Mouse (Mus musculus) erythroblast, embryonic 14.5 days (primary cell): Measurements from ENCODE around the gene Ccdc141. TPM values are rescaled to one million over a fixed set of nuclear protein-coding genes. Genes with fewer than 3 reads are reported as not detected.
"Not testable (repeated sequence)": the region's sequence is repeated elsewhere in the genome, so short reads cannot be mapped to it uniquely, and the experiment has no call there.

Source experiments
- H3K27me3 ChIP-seq: 2 replicates; pipeline ENCODE4 v1.6.1; 2012; ENCODE audit warnings: inconsistent platforms; ENCODE audit not compliant: control insufficient read depth
- H3K36me3 ChIP-seq: 2 replicates; pipeline ENCODE4 v1.6.1; 2012; ENCODE audit warnings: mild to moderate bottlenecking, inconsistent platforms; ENCODE audit not compliant: control insufficient read depth
- H3K4me1 ChIP-seq: 2 replicates; pipeline ENCODE4 v1.6.1; 2012; ENCODE audit warnings: inconsistent platforms; ENCODE audit not compliant: control insufficient read depth
- H3K4me3 ChIP-seq: replicated peaks from 2 replicates; pipeline ENCODE3; 2012; ENCODE audit warnings: moderate library complexity, mild to moderate bottlenecking, inconsistent platforms
- H3K9me3 ChIP-seq: 2 replicates; pipeline ENCODE4 v1.6.1; 2012; ENCODE audit warnings: low read length, inconsistent platforms, mixed read lengths; ENCODE audit not compliant: control insufficient read depth
- GATA1 ChIP-seq: IDR thresholded peaks from 2 replicates; pipeline ENCODE4 v1.6.1; 2012; ENCODE audit warnings: low read length, inconsistent platforms, mixed read lengths
- TAL1 ChIP-seq: IDR thresholded peaks from 3 replicates; pipeline ENCODE4 v1.6.1; 2012; ENCODE audit warnings: low read length, inconsistent platforms, mixed read lengths
- polyA plus RNA-seq: library from polyadenylated mRNA; stranded (reverse); fragments of >175 nt; gene quantifications from 2 replicates; pipeline ENCODE4 v1.2.3, GENCODE M21; 2012

Ccdc141 gene
- polyA plus RNA-seq, 1 experiment, result 0.01 TPM

DNA sequence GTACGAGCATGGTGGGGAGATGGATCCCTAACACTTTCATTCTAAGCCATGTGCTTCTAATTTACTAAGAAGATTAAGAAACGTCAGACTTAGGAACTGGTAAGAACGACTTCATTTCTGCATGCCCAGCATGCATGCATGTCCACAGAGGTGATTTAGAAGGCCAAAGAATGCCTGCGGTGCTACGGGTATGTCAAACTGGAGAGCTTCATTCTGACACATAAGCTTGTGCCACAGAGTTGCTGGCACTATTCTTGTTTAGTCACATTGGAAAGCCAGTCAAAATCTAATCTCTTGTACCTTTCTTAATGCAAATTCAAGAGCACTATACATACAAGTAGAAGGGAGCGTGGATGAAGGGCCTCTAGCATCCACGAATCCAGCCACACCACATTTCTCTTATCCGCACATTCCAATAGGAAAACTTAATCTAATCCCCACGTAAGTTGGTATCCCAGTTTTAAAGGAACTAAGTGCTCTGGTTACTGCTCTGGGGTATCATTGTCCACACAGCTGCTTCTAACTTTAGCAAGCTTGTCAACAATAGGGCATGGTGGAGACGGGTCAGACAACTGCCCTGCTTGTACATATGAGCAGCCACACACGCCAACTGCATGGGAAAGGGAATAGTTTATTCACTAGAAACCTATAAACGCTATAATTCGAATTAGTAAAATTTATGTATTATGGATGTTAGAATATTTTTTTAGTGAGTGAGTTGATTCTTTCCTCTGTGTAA, 136.9 kb downstream of the Ccdc141 start:
- Histone ChIP-seq H3K9me3 (no peaks in the 10 kb centered on the region), H3K36me3 (no peaks in the 10 kb centered on the region), H3K4me1 (no peaks in the 10 kb centered on the region), H3K27me3 (no peaks in the 10 kb centered on the region), H3K4me3 (no peak overlapping the region)
- TF ChIP-seq GATA1 (no peak), TAL1 (no peak)

DNA sequence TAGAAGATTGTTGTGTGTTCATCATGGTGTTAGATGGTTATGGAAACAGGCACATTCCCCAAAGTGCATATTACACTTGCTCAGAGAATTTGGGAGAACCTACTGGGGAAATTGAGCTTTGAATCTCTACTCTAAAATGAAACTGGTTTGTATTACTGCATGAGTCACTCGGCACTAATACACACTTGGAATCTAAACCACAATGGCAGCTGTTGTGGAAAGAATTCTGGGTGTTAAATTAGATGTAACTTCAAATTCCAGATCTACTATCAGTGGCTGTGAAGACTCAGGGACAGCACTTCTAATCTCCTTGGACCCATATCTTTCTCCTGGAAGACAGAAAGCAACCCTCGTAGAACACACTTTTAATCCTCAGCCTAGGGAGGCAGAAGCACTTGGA, 149.8 kb downstream of the Ccdc141 start:
- Histone ChIP-seq H3K4me3 (no peak overlapping the region), H3K27me3 (no peaks in the 10 kb centered on the region)

DNA sequence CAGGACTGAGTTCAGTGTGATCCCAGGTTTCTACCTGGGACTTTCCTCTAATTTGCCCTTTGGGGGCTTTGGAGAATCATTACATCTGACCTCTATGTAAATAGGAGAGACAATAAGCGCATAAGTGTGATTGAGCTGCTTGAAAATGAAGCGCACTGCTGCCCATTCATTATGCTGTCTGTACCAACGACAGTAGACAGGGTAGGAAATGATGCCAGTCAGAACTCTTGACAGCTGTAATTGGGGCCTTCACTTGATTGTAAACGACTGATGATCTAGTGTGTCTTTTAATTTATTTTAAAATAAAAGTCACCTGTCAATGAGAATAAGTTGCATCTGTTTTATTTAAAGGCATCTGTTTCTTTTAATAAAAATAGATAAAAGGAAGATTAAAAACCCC, 152.7 kb downstream of the Ccdc141 start:
- Histone ChIP-seq H3K27me3 (no peaks in the 10 kb centered on the region), H3K4me3 (no peak overlapping the region), H3K4me1 (no peaks in the 10 kb centered on the region), H3K36me3 (no peaks in the 10 kb centered on the region), H3K9me3 (no peaks in the 10 kb centered on the region)
- TF ChIP-seq TAL1 (no peak), GATA1 (no peak)

More for the DNA sequence above, 149.8 kb downstream of the Ccdc141 start:
- Histone ChIP-seq H3K36me3 (no peaks in the 10 kb centered on the region), H3K9me3 (no peaks in the 10 kb centered on the region), H3K4me1 (no peaks in the 10 kb centered on the region)
- TF ChIP-seq GATA1 (no peak), TAL1 (no peak)

DNA sequence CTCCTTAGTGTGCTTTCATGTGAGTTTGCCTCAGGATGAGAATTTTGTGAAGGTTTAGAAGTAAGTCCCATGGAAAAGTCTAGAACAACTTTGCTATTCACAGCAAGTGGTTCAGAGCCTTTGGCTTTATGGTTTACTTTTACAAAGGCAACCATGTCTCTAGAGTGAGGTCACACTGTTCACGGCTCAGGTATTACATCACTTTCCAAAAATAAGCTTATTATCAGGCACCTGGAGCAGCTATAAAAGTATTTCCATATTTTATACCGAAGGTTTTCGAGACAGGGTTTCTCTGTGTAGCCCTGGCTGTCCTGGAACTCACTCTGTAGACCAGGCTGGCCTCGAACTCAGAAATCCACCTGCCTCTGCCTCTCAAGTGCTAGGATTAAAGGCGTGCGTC, 157.0 kb downstream of the Ccdc141 start:
- not testable (repeated sequence) for H3K4me3 ChIP-seq, H3K9me3 ChIP-seq, H3K27me3 ChIP-seq, H3K4me1 ChIP-seq, H3K36me3 ChIP-seq

DNA sequence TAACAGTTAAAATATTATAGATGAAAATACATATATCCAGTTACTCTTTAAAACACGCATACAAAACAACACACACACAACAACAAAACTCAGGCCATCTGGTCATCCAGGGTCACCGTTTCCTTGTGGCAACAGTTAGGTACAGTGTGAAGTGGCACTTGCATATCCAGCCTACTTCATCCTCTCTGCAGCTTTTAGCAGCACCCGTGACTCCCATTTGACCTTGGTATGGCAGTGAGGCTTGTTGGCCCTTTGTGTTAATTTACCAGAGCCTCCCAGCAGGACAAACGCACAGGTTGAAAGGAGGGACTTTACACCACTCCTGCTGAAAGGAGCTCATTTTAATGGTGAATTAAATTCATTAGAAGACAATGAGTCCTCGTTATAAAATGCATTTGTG, 158.5 kb downstream of the Ccdc141 start:
- Histone ChIP-seq H3K4me1 (no peaks in the 10 kb centered on the region), H3K9me3 (no peaks in the 10 kb centered on the region), H3K27me3 (no peaks in the 10 kb centered on the region), H3K4me3 (no peak overlapping the region), H3K36me3 (no peaks in the 10 kb centered on the region)
- no peak for TF ChIP-seq GATA1
- no peak for TF ChIP-seq TAL1

DNA sequence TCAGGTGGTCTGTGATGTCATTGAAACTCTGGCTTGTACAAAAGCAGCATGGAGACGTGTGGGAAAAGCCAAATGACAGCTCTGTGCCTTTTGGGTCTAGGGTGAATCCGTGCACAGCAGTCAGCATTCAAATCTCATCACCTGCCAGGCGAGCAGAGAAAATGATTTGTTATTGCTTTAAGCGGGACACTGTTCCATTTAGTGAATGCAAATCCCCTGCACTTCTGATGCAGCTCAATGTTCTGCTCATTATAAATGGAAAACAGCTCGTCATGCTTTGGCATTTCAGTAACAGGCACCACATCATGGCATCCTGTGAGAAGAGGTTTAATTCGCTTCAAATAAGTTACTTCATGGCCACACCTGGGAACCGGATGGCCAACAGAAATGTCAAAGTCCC, 163.4 kb downstream of the Ccdc141 start:
- H3K36me3 ChIP-seq, result no peaks in the 10 kb centered on the region
- H3K27me3 ChIP-seq, result no peaks in the 10 kb centered on the region
- H3K9me3 ChIP-seq, result no peaks in the 10 kb centered on the region
- no peaks in the 10 kb centered on the region for H3K4me1 ChIP-seq
- no peak overlapping the region for H3K4me3 ChIP-seq
- TF ChIP-seq TAL1 (no peak), GATA1 (no peak)

DNA sequence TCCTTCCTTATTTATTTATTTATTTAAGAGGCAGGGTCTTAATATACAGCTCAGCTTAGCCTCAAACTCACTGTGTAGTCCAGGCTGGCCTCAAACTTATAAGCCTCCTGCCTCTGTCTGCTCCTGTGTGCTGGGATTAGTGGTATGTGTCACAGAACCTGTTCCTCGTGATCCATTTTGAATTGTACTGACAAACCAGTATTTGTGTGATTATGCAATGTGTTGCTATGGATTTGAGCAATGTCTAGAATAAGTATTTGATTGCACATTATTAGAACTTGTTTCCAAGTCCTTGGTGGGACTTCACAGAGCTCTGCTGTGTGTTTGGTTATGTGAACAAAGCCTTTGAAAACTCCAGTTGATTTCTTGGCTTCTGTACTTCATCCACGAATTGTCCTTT, 167.3 kb downstream of the Ccdc141 start:
- Histone ChIP-seq H3K4me1 (no peaks in the 10 kb centered on the region), H3K27me3 (no peaks in the 10 kb centered on the region), H3K4me3 (no peak overlapping the region), H3K36me3 (no peaks in the 10 kb centered on the region), H3K9me3 (no peaks in the 10 kb centered on the region)
- no peak for TF ChIP-seq TAL1
- TF ChIP-seq GATA1, result no peak

DNA sequence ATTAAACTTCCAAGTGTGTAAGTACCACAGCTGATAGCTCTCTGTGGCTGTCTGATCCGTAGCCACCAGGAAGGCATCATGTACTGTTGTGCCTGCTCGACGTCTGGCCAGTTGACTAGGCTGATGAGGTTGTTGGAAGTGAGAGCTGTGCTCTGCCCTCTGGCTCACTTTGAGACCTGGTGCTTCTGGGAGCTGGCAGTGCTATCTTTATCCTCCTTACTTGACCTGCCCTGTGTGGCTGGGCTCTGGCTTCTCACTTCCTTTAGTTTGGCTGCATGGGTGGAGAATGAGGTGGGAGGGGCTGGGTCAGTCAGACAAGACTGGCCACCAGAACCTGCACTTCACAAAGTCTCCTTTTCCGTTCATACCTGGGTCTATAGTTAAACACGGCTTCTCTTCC, 172.1 kb downstream of the Ccdc141 start:
- H3K4me1 ChIP-seq, result no peaks in the 10 kb centered on the region
- no peaks in the 10 kb centered on the region for H3K36me3 ChIP-seq
- TF ChIP-seq TAL1 (no peak), GATA1 (no peak)
- no peaks in the 10 kb centered on the region for H3K9me3 ChIP-seq
- no peak overlapping the region for H3K4me3 ChIP-seq
- no peaks in the 10 kb centered on the region for H3K27me3 ChIP-seq

DNA sequence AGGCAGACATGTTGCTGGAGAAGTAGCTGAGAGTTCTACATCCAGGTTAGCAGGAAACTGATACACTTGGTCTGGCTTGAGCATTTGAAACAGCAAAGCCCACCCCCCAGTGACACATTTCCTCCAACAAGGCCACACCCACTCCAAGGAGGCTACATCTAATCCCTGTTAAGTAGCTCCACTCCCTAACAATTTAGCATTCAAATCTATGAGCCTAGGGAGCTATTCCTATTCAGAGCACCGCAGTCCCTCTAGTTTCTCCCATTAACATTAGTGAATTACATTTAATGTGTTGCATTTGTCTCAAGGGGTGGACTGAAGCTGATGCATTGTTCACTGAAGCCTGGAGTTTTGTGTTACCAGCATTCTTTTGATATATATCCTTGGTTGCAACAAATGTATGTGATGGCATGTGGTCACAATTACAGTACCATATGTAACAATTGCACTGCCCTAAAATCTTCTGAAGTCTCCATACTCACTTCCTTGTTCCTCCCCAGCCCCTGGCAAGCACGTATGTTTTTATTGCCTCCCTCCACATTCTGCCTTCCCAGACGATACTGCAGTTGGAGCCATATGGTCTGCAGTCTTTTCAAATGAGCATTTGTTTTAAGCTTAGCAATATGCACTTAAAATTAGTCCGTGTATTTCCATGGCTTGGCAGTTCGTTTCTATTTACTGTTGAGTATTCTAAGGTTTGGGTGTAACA, 177.8 kb downstream of the Ccdc141 start:
- no peak overlapping the region for H3K4me3 ChIP-seq
- no peaks in the 10 kb centered on the region for H3K36me3 ChIP-seq
- TF ChIP-seq GATA1 (no peak), TAL1 (no peak)

More for the DNA sequence above, 177.8 kb downstream of the Ccdc141 start:
- H3K27me3 ChIP-seq, result no peaks in the 10 kb centered on the region
- H3K4me1 ChIP-seq, result no peaks in the 10 kb centered on the region
- no peaks in the 10 kb centered on the region for H3K9me3 ChIP-seq
